Mouse (Mus musculus): ENCODE results near the gene Ppm1e.

- no peak for TF ChIP-seq CTCF (conservative IDR thresholded peaks at IDR 0.05; ENCODE audit: insufficient read depth, insufficient read length, low read depth, low read length)
- TF ChIP-seq POLR2A (IDR thresholded peaks at IDR 0.05; ENCODE audit: low read depth, low read length), result no peak
Observed at GRCm38 (mm10) chr11:87270446-87270845, 88.4 kb downstream of the Ppm1e start.
